Mouse (Mus musculus): ENCODE measurements around the gene Traip. TPM values are rescaled to one million over a fixed set of nuclear protein-coding genes. Genes with fewer than 3 reads are reported as not detected.
A peak's percentile ranks its signal among the peaks of the same experiment; 100 is the strongest.

Gene Traip
- total and polyA plus RNA-seq, 2 experiments: 0.18 to 0.21 TPM

- WGBS: 48% methylated on average over 12 of the region's 12 CpGs
- TF ChIP-seq POLR2A (IDR thresholded peaks at IDR 0.05; ENCODE audit: extremely low read depth, insufficient read depth, low read length): no peak
- TF ChIP-seq CTCF (IDR thresholded peaks at IDR 0.05; ENCODE audit: low read depth, low read length): no peak
- H3K4me3 ChIP-seq (ENCODE audit: insufficient read depth, low read depth, low read length): peak within 1 kb of the TSS; percentile 50
These were observed 25.8 kb downstream of the Traip start, which contains the start of gene Uba7 for GRCm38 (mm10) chr9:107975399-107976386. TSS of gene Uba7 (plus strand) at chr9:107975505.

GRCm38 (mm10) chr9:107978815-107979214, 28.9 kb downstream of the Traip start:
- H3K27me3 ChIP-seq (ENCODE audit: control insufficient read depth, insufficient read depth, low read length): no peaks in the 10 kb centered on the region
- WGBS: 91% methylated on average over 12 of the region's 12 CpGs
- no peak for DNase-seq (ENCODE audit: extremely low read depth, low read depth, low spot score)
- no peaks in the 10 kb centered on the region for H3K36me3 ChIP-seq (ENCODE audit: control insufficient read depth, insufficient read depth, low read length)
- H3K79me2 ChIP-seq (ENCODE audit: control insufficient read depth, insufficient read depth, low read length): no peaks in the 10 kb centered on the region
- no peak overlapping the region for H3K27ac ChIP-seq (replicated peaks; ENCODE audit: insufficient read depth, low read depth, low read length)
- no peak overlapping the region for H3K4me3 ChIP-seq (ENCODE audit: insufficient read depth, low read depth, low read length)
- H3K4me1 ChIP-seq (ENCODE audit: control insufficient read depth, insufficient read depth, low read length): peaks cover 12% of the 10 kb centered on the region; the same call in 1 of the 2 replicates
- no peak overlapping the region for H3K9ac ChIP-seq (ENCODE audit: low read depth, low read length)
- TF ChIP-seq POLR2A (IDR thresholded peaks at IDR 0.05; ENCODE audit: extremely low read depth, insufficient read depth, low read length): no peak
- TF ChIP-seq CTCF (IDR thresholded peaks at IDR 0.05; ENCODE audit: low read depth, low read length): no peak

More at GRCm38 (mm10) chr9:107975399-107976386, 25.8 kb downstream of the Traip start, which contains the start of gene Uba7:
- no peaks in the 10 kb centered on the region for H3K79me2 ChIP-seq (ENCODE audit: control insufficient read depth, insufficient read depth, low read length)
- H3K4me1 ChIP-seq (ENCODE audit: control insufficient read depth, insufficient read depth, low read length): peaks cover 4% of the 10 kb centered on the region; the same call in 1 of the 2 replicates
- peak; percentile 83 for DNase-seq (ENCODE audit: extremely low read depth, low read depth, low spot score)
- peak within 1 kb of the TSS; percentile 39 for H3K27ac ChIP-seq (replicated peaks; ENCODE audit: insufficient read depth, low read depth, low read length)
- peak within 1 kb of the TSS; percentile 72 for H3K9ac ChIP-seq (ENCODE audit: low read depth, low read length)
- H3K36me3 ChIP-seq (ENCODE audit: control insufficient read depth, insufficient read depth, low read length): no peaks in the 10 kb centered on the region
- no peaks in the 10 kb centered on the region for H3K27me3 ChIP-seq (ENCODE audit: control insufficient read depth, insufficient read depth, low read length)

- Histone ChIP-seq H3K4me1 (ENCODE audit: control insufficient read depth, insufficient read depth, low read length) (peaks cover 10% of the 10 kb centered on the region; the same call in 1 of the 2 replicates), H3K27ac (replicated peaks; ENCODE audit: insufficient read depth, low read depth, low read length) (peak overlapping the region; percentile 66), H3K36me3 (ENCODE audit: control insufficient read depth, insufficient read depth, low read length) (no peaks in the 10 kb centered on the region), H3K79me2 (ENCODE audit: control insufficient read depth, insufficient read depth, low read length) (no peaks in the 10 kb centered on the region), H3K9ac (ENCODE audit: low read depth, low read length) (no peak overlapping the region; the same call in 1 of the 2 replicates), H3K27me3 (ENCODE audit: control insufficient read depth, insufficient read depth, low read length) (no peaks in the 10 kb centered on the region), H3K4me3 (ENCODE audit: insufficient read depth, low read depth, low read length) (no peak overlapping the region)
- no peak for DNase-seq (ENCODE audit: extremely low read depth, low read depth, low spot score)
- WGBS: 59% methylated on average over 7 of the region's 7 CpGs
- TF ChIP-seq POLR2A (IDR thresholded peaks at IDR 0.05; ENCODE audit: extremely low read depth, insufficient read depth, low read length) (no peak), CTCF (IDR thresholded peaks at IDR 0.05; ENCODE audit: low read depth, low read length) (no peak)
These were observed 32.0 kb downstream of the Traip start for GRCm38 (mm10) chr9:107981684-107982605.

DNA sequence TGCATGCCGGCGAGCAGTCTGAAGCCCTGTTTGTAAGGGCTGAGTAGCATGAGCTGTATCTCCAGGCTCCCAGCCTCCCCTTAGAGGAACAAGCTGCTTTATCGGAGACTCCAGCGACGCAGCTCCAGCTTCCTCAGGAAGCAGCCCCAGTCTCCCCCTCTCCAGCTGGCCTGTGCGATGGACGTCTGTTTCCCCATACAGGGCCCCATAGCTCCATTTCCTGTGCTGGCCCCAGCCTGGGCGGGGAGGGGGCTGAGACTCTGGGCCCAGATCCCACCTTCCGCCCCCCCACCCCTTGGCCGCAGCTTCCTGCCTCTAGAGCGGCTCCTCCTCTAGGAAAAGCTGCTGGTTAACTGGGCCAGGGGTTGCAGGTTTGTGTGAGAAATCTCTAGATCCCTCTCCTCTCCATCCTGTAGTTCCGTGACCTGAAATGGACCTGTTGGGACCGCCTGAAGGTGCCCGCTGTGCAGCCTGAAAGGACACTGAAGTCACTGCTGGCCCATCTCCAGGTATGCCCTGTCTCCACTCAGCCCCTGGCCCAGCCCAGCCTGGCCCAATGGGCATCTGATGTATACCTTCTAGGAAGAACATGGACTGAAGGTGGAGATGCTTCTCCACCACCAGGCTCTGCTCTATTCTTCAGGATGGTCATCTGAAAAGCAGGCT, 32.9 kb downstream of the Traip start, which contains the start of gene Gm20661:
Gene Gm20661 (plus strand): TSS at position 378 of the 666 bp plus-strand sequence.
- H3K36me3 ChIP-seq (ENCODE audit: control insufficient read depth, insufficient read depth, low read length): no peaks in the 10 kb centered on the region
- TF ChIP-seq POLR2A (IDR thresholded peaks at IDR 0.05; ENCODE audit: extremely low read depth, insufficient read depth, low read length): no peak
- peak within 1 kb of the TSS; percentile 82 for H3K27ac ChIP-seq (replicated peaks; ENCODE audit: insufficient read depth, low read depth, low read length)
- no peak within 1 kb of the TSS; the same call in 1 of the 2 replicates for H3K4me3 ChIP-seq (ENCODE audit: insufficient read depth, low read depth, low read length)
- H3K27me3 ChIP-seq (ENCODE audit: control insufficient read depth, insufficient read depth, low read length): no peaks in the 10 kb centered on the region
- no peak within 1 kb of the TSS; the same call in 1 of the 2 replicates for H3K9ac ChIP-seq (ENCODE audit: low read depth, low read length)
- WGBS: 68% methylated on average over 14 of the region's 14 CpGs
- peaks cover 10% of the 10 kb centered on the region; the same call in 1 of the 2 replicates for H3K4me1 ChIP-seq (ENCODE audit: control insufficient read depth, insufficient read depth, low read length)
- H3K79me2 ChIP-seq (ENCODE audit: control insufficient read depth, insufficient read depth, low read length): no peaks in the 10 kb centered on the region
- peak; percentile 36 for DNase-seq (ENCODE audit: extremely low read depth, low read depth, low spot score)

DNA sequence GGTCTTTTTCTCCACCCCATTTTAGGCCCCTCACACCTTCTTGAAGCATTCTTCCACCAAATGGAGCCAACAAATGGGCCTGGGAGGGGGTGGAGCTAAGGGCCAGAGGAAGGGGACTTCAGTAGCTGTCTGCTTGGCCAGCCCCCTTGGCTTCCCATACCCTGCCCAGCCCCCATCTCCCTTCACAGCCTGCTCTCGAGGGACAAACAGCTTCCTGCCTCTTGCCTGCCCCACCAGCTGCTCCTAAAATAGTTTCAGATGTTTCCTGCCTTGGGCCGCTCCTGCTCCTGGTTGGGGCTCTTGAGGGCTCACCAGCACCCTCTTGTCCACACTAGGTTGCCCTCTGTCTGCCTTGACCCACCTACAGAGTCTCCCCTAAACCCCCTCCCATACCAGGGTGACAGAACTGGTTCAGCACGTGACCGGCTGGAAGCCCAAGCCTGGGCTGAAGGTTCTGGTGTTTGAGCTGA, 33.5 kb downstream of the Traip start:
- H3K36me3 ChIP-seq (ENCODE audit: control insufficient read depth, insufficient read depth, low read length): no peaks in the 10 kb centered on the region
- no peak overlapping the region for H3K4me3 ChIP-seq (ENCODE audit: insufficient read depth, low read depth, low read length)

More for the DNA sequence above, 33.5 kb downstream of the Traip start:
- Histone ChIP-seq H3K9ac (ENCODE audit: low read depth, low read length) (no peak overlapping the region; the same call in 1 of the 2 replicates), H3K27ac (replicated peaks; ENCODE audit: insufficient read depth, low read depth, low read length) (peak overlapping the region; percentile 82), H3K79me2 (ENCODE audit: control insufficient read depth, insufficient read depth, low read length) (no peaks in the 10 kb centered on the region), H3K4me1 (ENCODE audit: control insufficient read depth, insufficient read depth, low read length) (peaks cover 10% of the 10 kb centered on the region; the same call in 1 of the 2 replicates), H3K27me3 (ENCODE audit: control insufficient read depth, insufficient read depth, low read length) (no peaks in the 10 kb centered on the region)
- 65% methylated on average over 4 of the region's 4 CpGs for WGBS
- TF ChIP-seq CTCF (IDR thresholded peaks at IDR 0.05; ENCODE audit: low read depth, low read length) (no peak), POLR2A (IDR thresholded peaks at IDR 0.05; ENCODE audit: extremely low read depth, insufficient read depth, low read length) (no peak)
- peak; percentile 28 for DNase-seq (ENCODE audit: extremely low read depth, low read depth, low spot score)

Data from liver, adult 2 months (tissue).